Mouse (Mus musculus): Measurements from ENCODE around the gene Bud23. TPM values are rescaled to one million over a fixed set of nuclear protein-coding genes. Genes with fewer than 3 reads are reported as not detected.

The Bud23 gene
- polyA plus RNA-seq, 1 experiment, result 63.8 TPM

GRCm38 (mm10) chr5:135010320-135010709 lies 54.4 kb downstream of the Bud23 start:
- no peak overlapping the region for H3ac ChIP-seq (ENCODE audit: control insufficient read depth, insufficient read length, low read depth)
- no peaks in the 10 kb centered on the region for H3K79me2 ChIP-seq (ENCODE audit: control insufficient read depth, insufficient read depth)
- peak overlapping the region; percentile 48 for H3K4me3 ChIP-seq (ENCODE audit: insufficient read depth, poor library complexity, severe bottlenecking)
- no peaks in the 10 kb centered on the region for H3K27me3 ChIP-seq (ENCODE audit: control insufficient read depth, insufficient read depth, insufficient read length)
- no peaks in the 10 kb centered on the region for H3K79me3 ChIP-seq (ENCODE audit: low read depth)
- TF ChIP-seq USF1 (IDR thresholded peaks at IDR 0.05; ENCODE audit: low read depth) (no peak), MYOG (IDR thresholded peaks at IDR 0.05; ENCODE audit: control insufficient read depth, extremely low read depth, insufficient read length) (no peak), MYOD1 (IDR thresholded peaks at IDR 0.05; ENCODE audit: control insufficient read depth, insufficient read length, low read depth) (no peak)
- H3K36me3 ChIP-seq (ENCODE audit: control insufficient read depth, insufficient read depth), result no peaks in the 10 kb centered on the region

DNA sequence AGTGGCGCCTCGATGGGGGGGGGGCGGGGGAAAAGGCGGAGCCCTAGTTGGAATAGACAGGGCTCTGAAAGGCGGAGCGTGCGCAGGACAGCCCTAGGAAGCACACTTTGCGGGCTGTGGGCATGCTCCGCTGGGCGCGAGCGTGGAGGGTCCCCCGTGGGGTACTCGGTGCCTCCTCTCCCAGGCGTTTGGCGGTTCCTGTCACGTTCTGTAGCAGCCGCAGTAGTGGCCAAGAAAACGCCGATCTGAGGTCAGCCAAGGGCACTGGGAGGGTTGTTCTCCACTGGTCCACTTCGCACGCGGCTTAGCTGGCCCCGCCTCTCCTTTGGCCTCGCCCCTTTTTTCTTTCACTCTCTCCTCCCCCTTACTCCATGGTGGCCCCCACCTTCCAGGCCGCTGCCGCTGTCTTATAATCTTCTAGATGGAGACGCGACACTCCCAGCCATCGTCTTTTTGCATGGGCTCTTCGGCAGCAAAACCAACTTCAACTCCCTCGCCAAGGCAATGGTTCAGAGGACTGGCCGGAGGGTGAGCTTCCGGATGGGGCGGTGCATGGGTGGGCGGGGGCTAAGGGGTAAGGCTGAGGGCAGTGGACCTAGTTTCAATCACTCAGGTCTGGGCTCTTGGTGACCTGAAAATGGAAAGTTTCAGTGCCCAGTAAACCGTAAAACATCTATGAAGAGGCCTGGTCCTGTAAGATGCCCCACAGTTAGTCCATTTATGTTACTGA lies 55.0 kb downstream of the Bud23 start:
- Histone ChIP-seq H3ac (ENCODE audit: control insufficient read depth, insufficient read length, low read depth) (peak overlapping the region; percentile 80), H3K79me3 (ENCODE audit: low read depth) (no peaks in the 10 kb centered on the region), H3K36me3 (ENCODE audit: control insufficient read depth, insufficient read depth) (no peaks in the 10 kb centered on the region), H3K27me3 (ENCODE audit: control insufficient read depth, insufficient read depth, insufficient read length) (no peaks in the 10 kb centered on the region), H3K79me2 (ENCODE audit: control insufficient read depth, insufficient read depth) (no peaks in the 10 kb centered on the region), H3K4me3 (ENCODE audit: insufficient read depth, poor library complexity, severe bottlenecking) (peak overlapping the region; percentile 48)
- TF ChIP-seq MYOD1 (IDR thresholded peaks at IDR 0.05; ENCODE audit: control insufficient read depth, insufficient read length, low read depth) (no peak), MAX (IDR thresholded peaks at IDR 0.05) (peak; percentile 63), USF1 (IDR thresholded peaks at IDR 0.05; ENCODE audit: low read depth) (no peak), MYOG (IDR thresholded peaks at IDR 0.05; ENCODE audit: control insufficient read depth, extremely low read depth, insufficient read length) (no peak), FOSL1 (IDR thresholded peaks at IDR 0.05; ENCODE audit: insufficient read depth, low read length, poor library complexity, severe bottlenecking) (no peak)

DNA sequence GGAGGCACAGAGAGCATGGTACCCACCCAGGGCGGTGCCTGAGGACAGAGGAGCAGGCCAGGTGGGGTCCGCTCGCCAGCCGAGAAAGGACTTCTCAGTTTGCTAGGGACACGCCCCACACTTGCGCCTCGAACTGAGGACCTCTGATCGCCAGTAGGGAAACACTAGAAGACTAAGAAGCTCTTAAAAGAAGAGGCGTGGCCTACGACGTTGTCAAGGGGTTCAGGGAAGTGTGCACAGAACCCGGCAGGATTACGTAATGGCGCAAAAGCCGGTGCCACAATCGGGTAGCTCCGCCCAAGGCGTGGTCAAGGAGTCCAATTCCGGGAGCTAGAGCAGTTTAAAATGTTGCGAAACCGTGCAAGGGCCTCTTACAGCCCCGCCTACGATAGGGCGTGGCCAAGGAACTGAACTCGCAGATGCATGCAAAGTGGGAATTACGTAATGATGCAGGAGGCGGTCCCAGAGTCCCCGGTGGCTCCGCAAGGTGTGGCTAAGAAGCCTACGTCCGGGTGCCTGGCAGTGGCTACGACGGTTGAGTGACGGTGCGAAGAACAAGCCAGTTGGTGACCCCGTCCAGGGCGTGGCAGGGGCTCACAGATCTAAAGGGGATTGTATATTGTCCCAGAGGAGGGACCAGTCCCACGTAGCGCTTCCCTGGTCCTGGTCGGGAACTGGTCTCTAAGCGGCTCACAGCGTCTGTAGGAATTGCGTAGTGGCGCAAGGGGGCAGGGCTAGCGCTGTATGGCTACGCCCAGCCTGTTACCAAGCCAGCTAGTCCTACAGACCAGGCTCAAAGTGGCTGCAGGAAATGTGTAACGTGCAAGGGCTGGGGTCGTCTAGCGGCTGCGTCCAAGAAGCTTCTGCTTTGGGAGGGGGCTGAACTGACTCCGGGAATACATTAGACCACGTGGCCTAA lies 55.8 kb downstream of the Bud23 start, which contains the start of gene Abhd11:
Gene Abhd11 (plus strand): TSS at position 482 of the 919 bp plus-strand sequence.
- Histone ChIP-seq H3K27me3 (ENCODE audit: control insufficient read depth, insufficient read depth, insufficient read length) (no peaks in the 10 kb centered on the region), H3K36me3 (ENCODE audit: control insufficient read depth, insufficient read depth) (no peaks in the 10 kb centered on the region), H3K79me2 (ENCODE audit: control insufficient read depth, insufficient read depth) (no peaks in the 10 kb centered on the region), H3K79me3 (ENCODE audit: low read depth) (no peaks in the 10 kb centered on the region), H3K4me3 (ENCODE audit: insufficient read depth, poor library complexity, severe bottlenecking) (peak within 1 kb of the TSS; percentile 48), H3ac (ENCODE audit: control insufficient read depth, insufficient read length, low read depth) (peak within 1 kb of the TSS; percentile 80)
- TF ChIP-seq FOSL1 (IDR thresholded peaks at IDR 0.05; ENCODE audit: insufficient read depth, low read length, poor library complexity, severe bottlenecking) (no peak), USF1 (IDR thresholded peaks at IDR 0.05; ENCODE audit: low read depth) (peak; percentile 68), MYOG (IDR thresholded peaks at IDR 0.05; ENCODE audit: control insufficient read depth, extremely low read depth, insufficient read length) (no peak), CEBPB (IDR thresholded peaks at IDR 0.05; ENCODE audit: low read depth) (peak; percentile 99)

- Histone ChIP-seq H3K4me3 (ENCODE audit: insufficient read depth, poor library complexity, severe bottlenecking) (peak overlapping the region; percentile 16), H3K79me3 (ENCODE audit: low read depth) (no peaks in the 10 kb centered on the region), H3K27me3 (ENCODE audit: control insufficient read depth, insufficient read depth, insufficient read length) (no peaks in the 10 kb centered on the region), H3ac (ENCODE audit: control insufficient read depth, insufficient read length, low read depth) (peak overlapping the region; percentile 79), H3K79me2 (ENCODE audit: control insufficient read depth, insufficient read depth) (no peaks in the 10 kb centered on the region), H3K36me3 (ENCODE audit: control insufficient read depth, insufficient read depth) (no peaks in the 10 kb centered on the region)
- TF ChIP-seq MYOG (IDR thresholded peaks at IDR 0.05; ENCODE audit: control insufficient read depth, extremely low read depth, insufficient read length) (no peak), USF1 (IDR thresholded peaks at IDR 0.05; ENCODE audit: low read depth) (no peak), FOSL1 (IDR thresholded peaks at IDR 0.05; ENCODE audit: insufficient read depth, low read length, poor library complexity, severe bottlenecking) (no peak)
Measured at GRCm38 (mm10) chr5:135007802-135008571, 56.8 kb downstream of the Bud23 start.

Other genes starting within 250 kb of the Bud23 start
- gene Tmem270, start 158.2 kb downstream of the Bud23 start, polyA plus RNA-seq (2012; fragmentation: generic; extraction: Trizol), result not detected
- gene Cldn13, start 149.4 kb downstream of the Bud23 start, polyA plus RNA-seq (2012; fragmentation: generic; extraction: Trizol), result not detected
- 4.3 TPM for gene Mettl27, start 132.6 kb downstream of the Bud23 start, polyA plus RNA-seq (2012; fragmentation: generic; extraction: Trizol)
- 0.04 TPM for gene Cldn4, start 118.0 kb downstream of the Bud23 start, polyA plus RNA-seq (2012; fragmentation: generic; extraction: Trizol)
- not detected for gene Cldn3, start 78.7 kb downstream of the Bud23 start, polyA plus RNA-seq (2012; fragmentation: generic; extraction: Trizol)
- gene Abhd11, start 55.8 kb downstream of the Bud23 start, polyA plus RNA-seq (2012; fragmentation: generic; extraction: Trizol), result 26.8 TPM
- gene Stx1a, start 41.5 kb downstream of the Bud23 start, polyA plus RNA-seq (2012; fragmentation: generic; extraction: Trizol), result 5.3 TPM
- 16.8 TPM for gene Dnajc30, start 757 bp downstream of the Bud23 start, polyA plus RNA-seq (2012; fragmentation: generic; extraction: Trizol)
- gene Vps37d, start 13.3 kb upstream of the Bud23 start, polyA plus RNA-seq (2012; fragmentation: generic; extraction: Trizol), result 3.5 TPM
- gene Mlxipl, start 24.9 kb upstream of the Bud23 start, polyA plus RNA-seq (2012; fragmentation: generic; extraction: Trizol), result not detected
- 17.0 TPM for gene Tbl2, start 84.7 kb upstream of the Bud23 start, polyA plus RNA-seq (2012; fragmentation: generic; extraction: Trizol)
- 50.3 TPM for gene Bcl7b, start 103.3 kb upstream of the Bud23 start, polyA plus RNA-seq (2012; fragmentation: generic; extraction: Trizol)
- gene Baz1b, start 122.3 kb upstream of the Bud23 start, polyA plus RNA-seq (2012; fragmentation: generic; extraction: Trizol), result 39.9 TPM
- gene Fzd9, start 186.3 kb upstream of the Bud23 start, polyA plus RNA-seq (2012; fragmentation: generic; extraction: Trizol), result 0.89 TPM

Data from C2C12 (cell line).